Mouse (Mus musculus) embryonic facial prominence, embryonic 14.5 days (tissue): ENCODE measurements around the gene Ttc25. TPM values are rescaled to one million over a fixed set of nuclear protein-coding genes. Genes with fewer than 3 reads are reported as not detected.

ENCODE experiments used
- ATAC-seq: fragments of 200-750 bp; cut with Nextera tagmentation; 2 replicates; pipeline ENCODE4 v1.8.0; 2017; ENCODE audit warnings: low read depth, moderate number of reproducible peaks, moderate TSS enrichment
- DNase-seq: peaks from one replicate; pipeline ENCODE4 v3.0.0-alpha.2; 2015; ENCODE audit warnings: low spot score
- H3K27ac ChIP-seq: fragments of 300-500 bp; sonication (generic); replicated peaks from 2 replicates; pipeline ENCODE4 v1.5.1; 2014; ENCODE audit warnings: low read depth, mild to moderate bottlenecking, low read length, moderate library complexity
- H3K27me3 ChIP-seq: fragments of 300-500 bp; sonication (generic); replicated peaks from 2 replicates; pipeline ENCODE4 v1.6.1; 2014; ENCODE audit warnings: low read length; ENCODE audit not compliant: control insufficient read depth, insufficient read depth
- H3K36me3 ChIP-seq: fragments of 300-500 bp; sonication (generic); 2 replicates; pipeline ENCODE4 v1.6.1; 2014; ENCODE audit warnings: low read length, mixed read lengths; ENCODE audit not compliant: control insufficient read depth, insufficient read depth
- H3K4me1 ChIP-seq: fragments of 300-500 bp; sonication (generic); 2 replicates; pipeline ENCODE4 v1.6.1; 2014; ENCODE audit warnings: antibody characterized with exemption, low read length; ENCODE audit not compliant: control insufficient read depth, insufficient read depth
- H3K4me2 ChIP-seq: fragments of 300-500 bp; sonication (generic); 2 replicates; pipeline ENCODE4 v1.6.1; 2014; ENCODE audit warnings: low read depth, mild to moderate bottlenecking, low read length, moderate library complexity, mixed read lengths
- H3K4me3 ChIP-seq: fragments of 300-500 bp; sonication (generic); 2 replicates; pipeline ENCODE4 v1.5.1; 2014; ENCODE audit warnings: low read depth, mild to moderate bottlenecking, low read length
- H3K9ac ChIP-seq: fragments of 300-500 bp; sonication (generic); 2 replicates; pipeline ENCODE4 v1.6.1; 2014; ENCODE audit warnings: low read depth, mild to moderate bottlenecking, low read length, moderate library complexity, mixed read lengths
- H3K9me3 ChIP-seq: fragments of 300-500 bp; sonication (generic); 2 replicates; pipeline ENCODE4 v1.6.1; 2016; ENCODE audit warnings: low read length; ENCODE audit not compliant: control insufficient read depth
- WGBS: fragments of 180-500 bp; shearing (Covaris S2); extraction: QIAGEN DNeasy Blood & Tissue Kit; methylation state at CpG from one replicate; pipeline ENCODE4 v1.1.7; 2014; 5-methylcytosine and 5-hydroxymethylcytosine counted together
- polyA plus RNA-seq: library from polyadenylated mRNA; unstranded; fragments of >200 nt; fragmentation: Nextera tagmentation; extraction: Ambion mirVana; gene quantifications from 2 replicates; pipeline ENCODE4 v1.2.1, GENCODE M21; 2014

The Ttc25 gene
- polyA plus RNA-seq, 1 experiment from 2014 or later = 2.4 TPM

- ATAC-seq (peak; percentile 53; the same call in 1 of the 2 replicates), DNase-seq (peak; percentile 91)
- WGBS = 17% methylated on average over 11 of the region's 11 CpGs
- no peaks in the 10 kb centered on the region for H3K9me3 ChIP-seq
- peak overlapping the region; percentile 35 for H3K4me2 ChIP-seq
- no peaks in the 10 kb centered on the region for H3K4me1 ChIP-seq
- no peak overlapping the region for H3K9ac ChIP-seq
- H3K4me3 ChIP-seq = no peak overlapping the region
- H3K36me3 ChIP-seq = no peaks in the 10 kb centered on the region
- H3K27ac ChIP-seq = no peak overlapping the region
- H3K27me3 ChIP-seq = no peaks in the 10 kb centered on the region
Measured at GRCm38 (mm10) chr11:100555583-100555982, 10.2 kb downstream of the Ttc25 start.

- no peaks in the 10 kb centered on the region for H3K4me1 ChIP-seq
- H3K4me2 ChIP-seq = no peak overlapping the region
- no peak for DNase-seq
- 72% methylated on average over 3 of the region's 3 CpGs for WGBS
- no peak overlapping the region for H3K9ac ChIP-seq
- ATAC-seq = no peak
- no peak overlapping the region for H3K4me3 ChIP-seq
- H3K27ac ChIP-seq = no peak overlapping the region
- no peaks in the 10 kb centered on the region for H3K36me3 ChIP-seq
- no peaks in the 10 kb centered on the region for H3K9me3 ChIP-seq
- no peaks in the 10 kb centered on the region for H3K27me3 ChIP-seq
Measured at GRCm38 (mm10) chr11:100557563-100557962, 12.2 kb downstream of the Ttc25 start.

GRCm38 (mm10) chr11:100559476-100559875 is 14.1 kb downstream of the Ttc25 start:
- H3K27ac ChIP-seq = no peak overlapping the region
- no peak overlapping the region for H3K9ac ChIP-seq
- H3K36me3 ChIP-seq = no peaks in the 10 kb centered on the region
- no peak overlapping the region for H3K4me3 ChIP-seq
- no peaks in the 10 kb centered on the region for H3K4me1 ChIP-seq
- ATAC-seq (no peak), DNase-seq (no peak)
- no peaks in the 10 kb centered on the region for H3K9me3 ChIP-seq
- H3K27me3 ChIP-seq = no peaks in the 10 kb centered on the region
- H3K4me2 ChIP-seq = no peak overlapping the region
- WGBS = 31% methylated on average over 7 of the region's 7 CpGs

GRCm38 (mm10) chr11:100561748-100562147 is 16.3 kb downstream of the Ttc25 start:
- DNase-seq (no peak), ATAC-seq (no peak)
- no peak overlapping the region for H3K4me2 ChIP-seq
- H3K27ac ChIP-seq = no peak overlapping the region
- no peaks in the 10 kb centered on the region for H3K4me1 ChIP-seq
- H3K9me3 ChIP-seq = no peaks in the 10 kb centered on the region
- H3K9ac ChIP-seq = no peak overlapping the region
- WGBS = 46% methylated on average over 5 of the region's 5 CpGs
- no peak overlapping the region for H3K4me3 ChIP-seq
- no peaks in the 10 kb centered on the region for H3K36me3 ChIP-seq
- H3K27me3 ChIP-seq = no peaks in the 10 kb centered on the region

- Histone ChIP-seq H3K27ac (no peak overlapping the region), H3K4me3 (no peak overlapping the region), H3K9me3 (no peaks in the 10 kb centered on the region), H3K27me3 (no peaks in the 10 kb centered on the region), H3K9ac (no peak overlapping the region), H3K4me1 (no peaks in the 10 kb centered on the region), H3K4me2 (no peak overlapping the region), H3K36me3 (no peaks in the 10 kb centered on the region)
- no peak for ATAC-seq
- 73% methylated on average over 15 of the region's 15 CpGs for WGBS
- DNase-seq = no peak
Measured at GRCm38 (mm10) chr11:100564297-100564696, 18.9 kb downstream of the Ttc25 start.

GRCm38 (mm10) chr11:100564703-100565102 is 19.3 kb downstream of the Ttc25 start:
- H3K27me3 ChIP-seq = no peaks in the 10 kb centered on the region
- WGBS = 86% methylated on average over 6 of the region's 6 CpGs
- no peak overlapping the region for H3K27ac ChIP-seq
- no peaks in the 10 kb centered on the region for H3K4me1 ChIP-seq
- H3K9me3 ChIP-seq = no peaks in the 10 kb centered on the region
- H3K36me3 ChIP-seq = no peaks in the 10 kb centered on the region
- ATAC-seq = no peak
- no peak overlapping the region for H3K4me2 ChIP-seq
- H3K4me3 ChIP-seq = no peak overlapping the region
- H3K9ac ChIP-seq = no peak overlapping the region
- DNase-seq = no peak

- 74% methylated on average over 5 of the region's 5 CpGs for WGBS
- H3K4me3 ChIP-seq = no peak overlapping the region
- peaks cover 10% of the 10 kb centered on the region; the same call in 1 of the 2 replicates for H3K27me3 ChIP-seq
- peaks cover 4% of the 10 kb centered on the region; the same call in 1 of the 2 replicates for H3K4me1 ChIP-seq
- ATAC-seq (no peak), DNase-seq (no peak)
- H3K9me3 ChIP-seq = no peaks in the 10 kb centered on the region
- H3K9ac ChIP-seq = no peak overlapping the region
- H3K36me3 ChIP-seq = no peaks in the 10 kb centered on the region
- H3K27ac ChIP-seq = no peak overlapping the region
- H3K4me2 ChIP-seq = no peak overlapping the region
Measured at GRCm38 (mm10) chr11:100567229-100567628, 21.8 kb downstream of the Ttc25 start.

GRCm38 (mm10) chr11:100567815-100568245 is 22.4 kb downstream of the Ttc25 start:
- WGBS = 60% methylated on average over 9 of the region's 9 CpGs
- no peaks in the 10 kb centered on the region for H3K36me3 ChIP-seq
- no peak for DNase-seq

GRCm38 (mm10) chr11:100568692-100569091 is 23.3 kb downstream of the Ttc25 start:
- peaks cover 10% of the 10 kb centered on the region; the same call in 1 of the 2 replicates for H3K27me3 ChIP-seq
- ATAC-seq (no peak), DNase-seq (no peak)
- WGBS = 80% methylated on average over 8 of the region's 8 CpGs
- peaks cover 4% of the 10 kb centered on the region; the same call in 1 of the 2 replicates for H3K4me1 ChIP-seq
- H3K36me3 ChIP-seq = no peaks in the 10 kb centered on the region
- H3K9ac ChIP-seq = no peak overlapping the region
- no peak overlapping the region for H3K4me3 ChIP-seq
- H3K4me2 ChIP-seq = no peak overlapping the region
- H3K27ac ChIP-seq = no peak overlapping the region
- no peaks in the 10 kb centered on the region for H3K9me3 ChIP-seq

More at GRCm38 (mm10) chr11:100567815-100568245, 22.4 kb downstream of the Ttc25 start:
- no peak overlapping the region for H3K4me3 ChIP-seq
- H3K9me3 ChIP-seq = no peaks in the 10 kb centered on the region
- ATAC-seq = no peak
- H3K4me1 ChIP-seq = peaks cover 4% of the 10 kb centered on the region; the same call in 1 of the 2 replicates
- no peak overlapping the region for H3K27ac ChIP-seq
- no peak overlapping the region for H3K4me2 ChIP-seq
- no peak overlapping the region for H3K9ac ChIP-seq
- peaks cover 10% of the 10 kb centered on the region; the same call in 1 of the 2 replicates for H3K27me3 ChIP-seq
